Mouse (Mus musculus) E14TG2a.4 (cell line): Measurements from ENCODE around the gene Hsd17b1.

Experiments
- H3K27me3 ChIP-seq: 2 replicates; pipeline ENCODE4 v1.6.1; 2014; ENCODE audit warnings: low read length, control low read depth; ENCODE audit not compliant: insufficient read depth
- H3K36me3 ChIP-seq: 2 replicates; pipeline ENCODE4 v1.6.1; 2014; ENCODE audit warnings: low read length, control low read depth; ENCODE audit not compliant: insufficient read depth
- H3K4me1 ChIP-seq: replicated peaks from 2 replicates; pipeline ENCODE4 v1.6.1; 2014; ENCODE audit warnings: low read depth, low read length, control low read depth
- H3K4me3 ChIP-seq: replicated peaks from 2 replicates; pipeline ENCODE4 v1.5.1; 2014; ENCODE audit warnings: mild to moderate bottlenecking, low read length
- H3K9me3 ChIP-seq: 2 replicates; pipeline ENCODE4 v1.6.1; 2014; ENCODE audit warnings: low read length, control low read depth
- CTCF ChIP-seq: conservative IDR thresholded peaks from 2 replicates; pipeline ENCODE4 v1.5.1; 2014; ENCODE audit warnings: low read length
- NANOG ChIP-seq: IDR thresholded peaks from 2 replicates; pipeline ENCODE4 v1.6.1; 2014; ENCODE audit warnings: borderline replicate concordance, low read length, mixed read lengths
- POU5F1 ChIP-seq: IDR thresholded peaks from 2 replicates; pipeline ENCODE4 v1.6.1; 2014; ENCODE audit warnings: low read length, borderline replicate concordance

Gene Hsd17b1

GRCm38 (mm10) chr11:101085617-101086322 lies 7.6 kb downstream of the Hsd17b1 start:
- H3K9me3 ChIP-seq: no peaks in the 10 kb centered on the region
- peaks cover 66% of the 10 kb centered on the region for H3K4me1 ChIP-seq
- H3K4me3 ChIP-seq: peak overlapping the region; percentile 90
- TF ChIP-seq NANOG (no peak), POU5F1 (no peak), CTCF (no peak)
- H3K36me3 ChIP-seq: peaks cover 56% of the 10 kb centered on the region
- H3K27me3 ChIP-seq: peaks cover 14% of the 10 kb centered on the region

GRCm38 (mm10) chr11:101086323-101086674 lies 8.1 kb downstream of the Hsd17b1 start:
- H3K36me3 ChIP-seq: peaks cover 61% of the 10 kb centered on the region
- H3K27me3 ChIP-seq: peaks cover 9% of the 10 kb centered on the region
- H3K4me1 ChIP-seq: peaks cover 66% of the 10 kb centered on the region
- TF ChIP-seq POU5F1 (no peak), CTCF (no peak), NANOG (no peak)
- no peaks in the 10 kb centered on the region for H3K9me3 ChIP-seq
- H3K4me3 ChIP-seq: peak overlapping the region; percentile 90

GRCm38 (mm10) chr11:101086756-101087681 lies 8.8 kb downstream of the Hsd17b1 start, which contains the start of gene Mlx:
Gene Mlx, plus strand, starts transcription at chr11:101087277.
- TF ChIP-seq NANOG: peak; percentile 42; the same call in 1 of the 2 replicates
- TF ChIP-seq POU5F1: no peak
- Histone ChIP-seq H3K4me3 (peak within 1 kb of the TSS; percentile 90), H3K36me3 (peaks cover 69% of the 10 kb centered on the region), H3K9me3 (no peaks in the 10 kb centered on the region), H3K4me1 (peaks cover 60% of the 10 kb centered on the region), H3K27me3 (peaks cover 2% of the 10 kb centered on the region)

GRCm38 (mm10) chr11:101087682-101088055 lies 9.5 kb downstream of the Hsd17b1 start:
- H3K36me3 ChIP-seq: peaks cover 75% of the 10 kb centered on the region
- no peaks in the 10 kb centered on the region for H3K9me3 ChIP-seq
- TF ChIP-seq POU5F1: no peak
- no peak for TF ChIP-seq CTCF
- no peak for TF ChIP-seq NANOG
- H3K4me3 ChIP-seq: peak overlapping the region; percentile 90
- H3K4me1 ChIP-seq: peaks cover 62% of the 10 kb centered on the region
- H3K27me3 ChIP-seq: no peaks in the 10 kb centered on the region

GRCm38 (mm10) chr11:101089931-101090330 lies 11.7 kb downstream of the Hsd17b1 start:
- H3K27me3 ChIP-seq: no peaks in the 10 kb centered on the region
- peaks cover 78% of the 10 kb centered on the region for H3K36me3 ChIP-seq
- peaks cover 63% of the 10 kb centered on the region for H3K4me1 ChIP-seq
- H3K9me3 ChIP-seq: no peaks in the 10 kb centered on the region
- TF ChIP-seq NANOG (no peak), POU5F1 (no peak)
- H3K4me3 ChIP-seq: no peak overlapping the region

- TF ChIP-seq POU5F1 (no peak), CTCF (no peak), NANOG (no peak)
- Histone ChIP-seq H3K4me1 (peaks cover 33% of the 10 kb centered on the region), H3K27me3 (no peaks in the 10 kb centered on the region), H3K9me3 (no peaks in the 10 kb centered on the region), H3K36me3 (peaks cover 79% of the 10 kb centered on the region), H3K4me3 (peak overlapping the region; percentile 94)
Measured at GRCm38 (mm10) chr11:101094930-101095313, 16.7 kb downstream of the Hsd17b1 start.

GRCm38 (mm10) chr11:101095314-101096024 lies 17.3 kb downstream of the Hsd17b1 start, which contains the start of gene Psmc3ip:
Gene Psmc3ip, minus strand, starts transcription at chr11:101095436.
- peaks cover 33% of the 10 kb centered on the region for H3K4me1 ChIP-seq
- peak within 1 kb of the TSS; percentile 94 for H3K4me3 ChIP-seq
- peaks cover 79% of the 10 kb centered on the region for H3K36me3 ChIP-seq
- no peaks in the 10 kb centered on the region for H3K27me3 ChIP-seq
- H3K9me3 ChIP-seq: no peaks in the 10 kb centered on the region
- TF ChIP-seq CTCF (peak; percentile 52), POU5F1 (no peak), NANOG (no peak)

- Histone ChIP-seq H3K27me3 (no peaks in the 10 kb centered on the region), H3K9me3 (no peaks in the 10 kb centered on the region), H3K4me1 (peaks cover 25% of the 10 kb centered on the region), H3K4me3 (no peak overlapping the region), H3K36me3 (peaks cover 78% of the 10 kb centered on the region)
- TF ChIP-seq CTCF: no peak
Measured at GRCm38 (mm10) chr11:101098231-101098630, 20.0 kb downstream of the Hsd17b1 start.
